Mouse (Mus musculus) cerebellum, postnatal 25 days (tissue): ENCODE measurements around the gene Mrpl1.

Experiments
- DNase-seq, 2 experiments: peaks; one replicate each; pipeline ENCODE4 v3.0.0; 2021; ENCODE audit warnings: mixed read lengths in 2 of 2

Gene Mrpl1

DNA sequence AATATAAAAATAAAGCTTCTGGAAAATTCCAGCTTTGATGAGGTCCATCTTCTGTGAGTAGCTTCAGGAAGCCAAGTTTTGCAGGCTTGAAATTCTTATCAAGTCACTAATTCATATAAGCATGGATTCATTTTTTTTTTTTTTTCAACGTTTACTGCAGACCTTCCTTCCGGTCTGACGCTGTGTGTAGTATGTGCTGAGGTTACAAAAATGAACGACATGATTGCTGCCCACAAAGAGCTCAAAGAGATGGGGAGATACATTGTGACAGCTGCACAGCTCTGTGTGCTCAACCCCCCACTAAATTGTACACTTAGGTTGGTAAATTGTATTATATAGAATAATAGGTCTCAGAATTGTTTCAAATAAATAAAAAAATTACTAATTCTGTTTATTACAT, 750 bp upstream of the Mrpl1 start:
- DNase-seq: no peak

GRCm38 (mm10) chr5:96209916-96210583, 757 bp downstream of the Mrpl1 start:
- peak; percentile 93 to 94 for DNase-seq

- DNase-seq: no peak
Measured at GRCm38 (mm10) chr5:96218648-96219047, 9.4 kb downstream of the Mrpl1 start.

GRCm38 (mm10) chr5:96219512-96219911, 10.2 kb downstream of the Mrpl1 start:
- no peak for DNase-seq

- peak in 1 of 2 experiments; percentile 32 for DNase-seq
Measured at GRCm38 (mm10) chr5:96221298-96221697, 12.0 kb downstream of the Mrpl1 start.

GRCm38 (mm10) chr5:96221812-96222585, 12.7 kb downstream of the Mrpl1 start:
- peak; percentile 81 to 82 for DNase-seq

DNA sequence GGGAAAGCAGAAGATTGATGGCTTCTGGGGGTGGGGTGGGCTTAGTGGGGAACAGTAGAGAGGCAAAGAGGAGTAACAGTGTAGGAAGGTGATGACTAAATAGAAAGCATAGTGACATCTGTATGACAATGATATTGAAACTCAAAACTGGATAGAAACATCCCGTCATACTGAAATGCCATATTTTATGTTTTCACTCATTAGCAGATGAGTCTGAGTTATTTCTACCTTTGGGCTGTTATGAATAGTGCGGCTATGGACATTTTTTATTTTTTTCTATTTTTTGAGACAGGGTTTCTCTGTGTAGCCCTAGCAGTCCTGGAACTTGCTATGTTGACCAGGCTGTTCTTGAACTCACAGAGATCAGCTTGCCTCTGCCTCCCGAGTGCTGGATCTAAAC, 13.7 kb downstream of the Mrpl1 start:
- DNase-seq: no peak

DNA sequence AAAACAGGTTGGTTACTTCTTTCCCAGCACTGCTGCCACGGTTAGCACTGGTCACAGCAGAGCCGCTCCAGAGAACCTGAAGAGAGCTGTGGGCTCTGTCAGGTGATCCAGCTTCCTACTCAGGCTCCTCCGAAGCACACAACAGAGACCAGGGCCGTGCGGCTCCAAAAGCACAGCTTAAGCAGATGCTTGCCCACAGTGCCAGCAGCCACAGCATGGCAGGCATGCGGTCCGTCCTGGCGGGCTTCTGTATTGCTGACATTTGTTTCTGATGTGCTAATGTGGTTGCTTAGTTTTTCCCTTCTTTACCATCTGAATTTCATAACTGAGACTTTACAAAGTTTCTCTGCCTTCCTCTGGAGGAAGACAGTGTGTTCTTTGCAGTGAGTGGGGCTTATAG, 17.2 kb downstream of the Mrpl1 start:
- DNase-seq: peak in 1 of 2 experiments; percentile 19

DNA sequence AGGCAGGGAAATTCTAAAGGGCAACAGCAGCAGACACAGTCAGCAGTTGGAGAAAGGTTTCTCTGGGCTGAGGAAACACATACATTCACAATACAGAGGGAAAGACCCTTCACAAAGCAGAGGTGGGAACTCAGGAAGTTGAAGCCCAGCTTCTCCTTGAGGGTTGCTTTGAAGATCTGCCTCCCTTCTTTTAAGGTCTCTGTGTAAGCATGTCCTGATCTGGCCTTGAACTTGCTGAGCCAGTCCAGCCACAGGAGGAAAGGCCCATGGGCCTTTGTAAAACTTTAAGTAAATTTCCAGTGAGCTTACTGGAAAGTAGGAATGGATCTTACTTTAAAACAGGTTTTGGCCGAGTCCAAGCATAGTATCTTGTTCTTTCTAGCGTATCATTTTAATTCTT, 19.7 kb downstream of the Mrpl1 start:
- no peak for DNase-seq

GRCm38 (mm10) chr5:96238797-96239196, 29.5 kb downstream of the Mrpl1 start:
- DNase-seq: no peak

- DNase-seq: no peak
Measured at GRCm38 (mm10) chr5:96240856-96241255, 31.6 kb downstream of the Mrpl1 start.

DNA sequence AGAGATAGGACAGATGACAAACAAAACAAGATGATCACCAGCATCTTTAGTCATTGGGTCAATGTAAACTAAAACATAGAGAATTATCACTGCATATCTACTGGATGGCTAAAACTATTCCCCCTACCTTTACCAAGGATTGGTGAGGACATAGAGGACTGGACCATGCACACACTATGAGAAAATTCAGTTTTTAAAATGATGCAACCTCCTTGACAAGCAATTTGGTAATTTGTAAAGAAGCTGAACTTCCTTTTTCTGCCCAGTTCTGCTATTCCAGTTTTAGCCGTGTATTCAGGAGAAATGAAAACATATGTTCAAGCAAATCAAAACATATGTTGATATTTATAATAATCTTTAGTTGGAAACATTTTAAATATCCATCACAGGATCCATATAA, 35.2 kb downstream of the Mrpl1 start:
- DNase-seq: no peak

DNA sequence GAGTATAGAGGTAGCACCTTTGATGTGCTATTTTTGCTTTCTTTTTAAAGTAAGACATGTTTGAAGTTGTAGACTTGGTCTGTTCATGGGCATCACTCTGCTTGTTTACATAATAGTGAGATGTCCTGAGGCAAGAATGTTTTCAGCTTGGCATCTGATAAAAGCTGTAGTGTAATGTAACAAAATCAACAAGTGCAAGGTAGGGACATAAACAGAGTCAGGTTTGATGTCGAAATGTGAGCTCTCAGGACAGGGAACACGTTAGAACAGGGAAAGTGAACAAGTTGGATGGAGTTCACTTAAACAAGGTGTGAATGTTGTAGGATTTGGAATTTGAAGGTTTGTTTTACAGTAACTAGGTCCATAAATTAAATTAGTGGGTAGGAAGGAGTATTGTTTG, 44.7 kb downstream of the Mrpl1 start:
- no peak for DNase-seq

DNA sequence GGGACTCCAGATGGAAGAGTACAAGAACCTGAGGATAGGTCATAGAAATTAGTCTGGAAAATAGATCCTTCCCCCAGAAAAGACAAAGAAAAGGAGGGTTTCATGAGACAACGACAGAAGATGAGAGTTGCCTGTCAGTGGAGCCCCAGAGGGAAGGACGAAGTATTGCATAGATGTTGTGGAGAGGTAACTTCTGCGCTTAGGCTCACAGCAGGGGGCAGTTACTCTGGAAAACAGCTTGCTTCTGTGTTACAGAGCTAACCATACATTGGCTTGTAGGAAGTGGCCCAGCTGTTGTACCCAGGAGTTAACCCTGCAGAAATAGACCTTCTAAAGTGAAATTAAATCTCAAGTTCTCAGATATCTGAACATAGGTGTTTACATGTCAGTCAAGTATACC, 45.9 kb downstream of the Mrpl1 start:
- no peak for DNase-seq

DNA sequence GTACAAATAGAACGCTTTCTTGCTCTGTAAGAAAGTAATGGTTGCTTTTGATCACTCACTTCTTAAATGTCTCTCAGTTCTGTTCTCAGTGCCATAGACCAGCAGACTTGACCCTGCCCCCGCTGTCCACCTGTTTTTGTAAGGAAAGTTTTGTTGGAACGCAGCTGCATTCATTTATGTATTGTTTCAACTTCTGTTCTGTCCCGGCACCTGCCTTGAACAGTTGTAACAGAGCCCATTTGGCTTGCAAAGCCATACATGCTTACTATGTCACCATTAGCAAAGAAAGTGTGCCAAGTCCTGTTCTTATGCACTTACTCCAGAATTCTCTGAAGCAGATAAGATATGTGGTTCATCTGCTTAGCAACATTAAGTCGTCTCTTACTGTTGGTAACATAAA, 48.9 kb downstream of the Mrpl1 start:
- DNase-seq: no peak

DNA sequence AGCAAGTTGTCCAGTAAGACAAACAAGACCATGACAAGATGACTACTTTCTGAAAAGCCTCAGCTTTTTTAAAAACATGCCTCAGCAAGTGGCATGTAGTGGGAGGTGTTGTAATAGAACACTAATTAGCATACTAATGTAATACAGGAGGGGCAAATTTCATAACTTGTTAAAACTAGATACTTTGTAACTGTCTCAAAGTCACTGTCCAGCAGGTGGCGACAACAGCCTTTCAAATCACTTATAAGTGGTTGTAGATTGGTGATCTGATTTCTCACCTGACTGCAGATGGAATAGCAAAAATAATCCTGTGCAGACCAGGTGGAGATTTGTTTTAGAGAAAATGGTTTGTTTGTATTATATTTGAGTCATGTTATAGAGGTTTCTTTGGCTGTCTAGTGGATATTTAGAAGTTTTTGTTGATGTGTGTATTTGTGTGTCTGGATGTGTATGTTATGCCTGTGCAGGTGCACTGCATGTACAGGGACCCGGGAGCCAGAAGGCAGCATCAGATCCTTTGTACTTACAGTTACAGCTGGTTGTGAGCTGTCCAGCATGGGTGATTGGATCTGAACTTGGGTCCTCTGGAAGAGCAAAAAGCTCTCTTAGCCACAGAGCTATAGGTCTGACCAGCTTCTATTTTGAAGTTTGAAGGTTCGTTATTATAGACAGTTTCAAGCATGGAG, 57.9 kb downstream of the Mrpl1 start:
- peak; percentile 49 to 78 for DNase-seq

GRCm38 (mm10) chr5:96271070-96271469, 61.8 kb downstream of the Mrpl1 start:
- DNase-seq: no peak

GRCm38 (mm10) chr5:96305786-96306185, 96.5 kb downstream of the Mrpl1 start:
- DNase-seq: no peak

- no peak for DNase-seq
Measured at GRCm38 (mm10) chr5:96306271-96306670, 97.0 kb downstream of the Mrpl1 start.

GRCm38 (mm10) chr5:96306826-96307225, 97.5 kb downstream of the Mrpl1 start:
- DNase-seq: no peak

DNA sequence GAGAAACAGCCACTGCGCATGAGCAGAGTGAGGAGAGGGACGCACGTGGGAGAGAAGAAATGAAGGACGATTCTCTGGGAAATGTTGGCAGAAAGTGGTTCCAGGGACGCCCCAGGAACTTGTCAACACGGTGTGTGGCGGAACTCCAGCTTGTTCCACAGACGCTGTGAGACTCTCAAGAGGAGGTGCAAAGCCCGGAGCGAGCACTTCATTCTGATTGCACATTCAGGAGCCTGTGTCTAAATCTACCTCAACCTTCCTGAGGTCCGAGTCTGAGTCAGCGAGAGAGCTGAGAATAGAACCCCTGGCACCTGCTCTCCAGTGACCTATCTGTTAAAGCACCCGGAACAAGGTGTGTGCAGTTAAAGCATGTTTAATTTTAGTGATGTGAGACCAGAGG, 98.8 kb downstream of the Mrpl1 start:
- no peak for DNase-seq

- DNase-seq: no peak
Measured at GRCm38 (mm10) chr5:96308645-96309044, 99.4 kb downstream of the Mrpl1 start.

- DNase-seq: no peak
Measured at GRCm38 (mm10) chr5:96309566-96309965, 100.3 kb downstream of the Mrpl1 start.

- no peak for DNase-seq
Measured at GRCm38 (mm10) chr5:96311677-96312076, 102.4 kb downstream of the Mrpl1 start.
